Mouse (Mus musculus): ENCODE results near the gene Gm17606. TPM values are rescaled to one million over a fixed set of nuclear protein-coding genes. Genes with fewer than 3 reads are reported as not detected.
A peak's percentile ranks its signal among the peaks of the same experiment; 100 is the strongest.

Gene Gm17606
- polyA plus RNA-seq, 1 experiment from 2014 or later = not detected

DNA sequence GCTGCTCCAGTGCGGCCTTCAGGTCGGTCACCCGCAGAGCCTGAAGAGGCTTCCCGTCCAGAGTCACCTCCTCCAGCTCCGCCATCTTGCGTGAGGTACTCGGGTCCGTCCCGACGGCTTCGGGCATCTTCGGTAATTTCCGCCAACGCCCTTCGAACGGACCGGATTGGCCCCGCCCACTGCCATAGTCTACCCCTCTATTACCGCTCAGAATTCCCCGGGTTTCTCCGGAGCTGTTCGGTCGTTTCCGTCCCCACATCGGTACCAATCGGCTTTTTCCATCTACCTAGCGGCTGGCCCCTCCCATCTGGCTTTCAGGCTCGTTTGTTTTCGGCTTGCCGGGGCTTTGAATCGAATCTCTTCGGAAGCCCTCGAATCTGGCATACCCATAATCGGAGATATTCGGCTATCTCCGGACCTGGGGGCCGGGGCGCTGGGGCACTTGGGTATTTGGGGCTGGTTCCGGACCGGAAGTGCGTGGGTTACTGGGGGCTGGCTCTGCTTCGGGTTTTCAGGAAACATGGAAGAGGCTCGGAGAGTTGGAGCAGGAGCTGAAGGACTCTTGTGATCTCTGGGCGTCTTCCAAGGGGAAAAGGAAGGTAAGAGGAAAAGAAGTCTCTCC lies 45.9 kb downstream of the Gm17606 start, which contains the start of gene Acin1:
Gene Acin1 (minus strand): TSS at position 410 of the 622 bp plus-strand sequence.
- H3K36me3 ChIP-seq (ENCODE audit: control insufficient read depth, insufficient read depth, low read length) = peaks cover 6% of the 10 kb centered on the region; the same call in 1 of the 2 replicates
- peaks cover 21% of the 10 kb centered on the region for H3K4me1 ChIP-seq (ENCODE audit: control insufficient read depth, insufficient read depth, low read length)
- peak within 1 kb of the TSS; percentile 94 for H3K9ac ChIP-seq (ENCODE audit: low read depth, low read length)
- peak within 1 kb of the TSS; percentile 81 for H3K4me2 ChIP-seq (ENCODE audit: low read length)
- WGBS = under 1% methylated on average over 44 of the region's 44 CpGs
- H3K27ac ChIP-seq (ENCODE audit: low read length) = peak within 1 kb of the TSS; percentile 98
- H3K4me3 ChIP-seq (ENCODE audit: low read depth, low read length) = peak within 1 kb of the TSS; percentile 85
- H3K27me3 ChIP-seq (ENCODE audit: control insufficient read depth, insufficient read depth, low read depth, low read length) = no peaks in the 10 kb centered on the region
- ATAC-seq = peak; percentile 98
- no peaks in the 10 kb centered on the region for H3K9me3 ChIP-seq (replicated peaks; ENCODE audit: control insufficient read depth, low read length, poor library complexity, severe bottlenecking)

- Histone ChIP-seq H3K9ac (ENCODE audit: low read depth, low read length) (peak overlapping the region; percentile 60), H3K4me3 (ENCODE audit: low read depth, low read length) (peak overlapping the region; percentile 85), H3K27me3 (ENCODE audit: control insufficient read depth, insufficient read depth, low read depth, low read length) (no peaks in the 10 kb centered on the region), H3K27ac (ENCODE audit: low read length) (peak overlapping the region; percentile 59), H3K4me2 (ENCODE audit: low read length) (peak overlapping the region; percentile 81), H3K9me3 (replicated peaks; ENCODE audit: control insufficient read depth, low read length, poor library complexity, severe bottlenecking) (no peaks in the 10 kb centered on the region), H3K4me1 (ENCODE audit: control insufficient read depth, insufficient read depth, low read length) (peaks cover 21% of the 10 kb centered on the region), H3K36me3 (ENCODE audit: control insufficient read depth, insufficient read depth, low read length) (peaks cover 6% of the 10 kb centered on the region; the same call in 1 of the 2 replicates)
- 7% methylated on average over 8 of the region's 8 CpGs for WGBS
- ATAC-seq = no peak
Measured at GRCm38 (mm10) chr14:54687251-54687650, 46.5 kb downstream of the Gm17606 start.

- Histone ChIP-seq H3K4me3 (ENCODE audit: low read depth, low read length) (no peak overlapping the region), H3K4me1 (ENCODE audit: control insufficient read depth, insufficient read depth, low read length) (no peaks in the 10 kb centered on the region), H3K4me2 (ENCODE audit: low read length) (no peak overlapping the region), H3K27ac (ENCODE audit: low read length) (no peak overlapping the region), H3K9me3 (replicated peaks; ENCODE audit: control insufficient read depth, low read length, poor library complexity, severe bottlenecking) (no peaks in the 10 kb centered on the region), H3K27me3 (ENCODE audit: control insufficient read depth, insufficient read depth, low read depth, low read length) (no peaks in the 10 kb centered on the region), H3K36me3 (ENCODE audit: control insufficient read depth, insufficient read depth, low read length) (peaks cover 12% of the 10 kb centered on the region; the same call in 1 of the 2 replicates), H3K9ac (ENCODE audit: low read depth, low read length) (no peak overlapping the region)
- WGBS = 80% methylated on average over 6 of the region's 6 CpGs
- no peak for ATAC-seq
Measured at GRCm38 (mm10) chr14:54695042-54695441, 54.3 kb downstream of the Gm17606 start.

DNA sequence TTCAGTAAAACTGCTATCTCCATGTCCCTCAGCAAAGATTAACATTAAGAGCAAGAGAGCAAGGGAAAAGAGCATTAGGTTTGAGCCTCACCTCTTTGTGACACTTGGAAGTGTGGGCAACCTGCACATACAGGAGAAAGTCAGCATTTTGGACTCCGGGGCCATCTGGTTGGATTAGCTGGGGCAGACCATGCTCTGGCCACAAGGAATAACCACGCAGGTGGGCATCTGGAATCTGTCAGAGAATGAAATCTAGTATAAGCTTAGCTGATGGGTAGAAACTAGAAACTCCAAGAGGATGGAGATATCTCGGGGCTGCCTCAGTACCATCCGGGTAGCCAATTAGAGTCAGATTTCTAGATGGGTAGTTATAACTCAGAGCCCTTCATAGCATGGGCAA lies 56.0 kb downstream of the Gm17606 start:
- Histone ChIP-seq H3K9ac (ENCODE audit: low read depth, low read length) (no peak overlapping the region), H3K36me3 (ENCODE audit: control insufficient read depth, insufficient read depth, low read length) (peaks cover 6% of the 10 kb centered on the region; the same call in 1 of the 2 replicates), H3K27ac (ENCODE audit: low read length) (no peak overlapping the region), H3K27me3 (ENCODE audit: control insufficient read depth, insufficient read depth, low read depth, low read length) (no peaks in the 10 kb centered on the region), H3K4me1 (ENCODE audit: control insufficient read depth, insufficient read depth, low read length) (no peaks in the 10 kb centered on the region), H3K9me3 (replicated peaks; ENCODE audit: control insufficient read depth, low read length, poor library complexity, severe bottlenecking) (no peaks in the 10 kb centered on the region), H3K4me3 (ENCODE audit: low read depth, low read length) (no peak overlapping the region), H3K4me2 (ENCODE audit: low read length) (no peak overlapping the region)
- ATAC-seq = no peak
- 86% methylated on average over 4 of the region's 4 CpGs for WGBS

MicroRNA genes within 50 kb of the gene (microRNA counts, 519-probe panel; counts per million panel counts)
- 386 counts per million, percentile 18 among the panel's probes with 10 or more counts for microRNA mmu-miR-686

Small RNA genes lying within 50 kb of the gene (microRNA-seq; reads per million reads assigned to microRNA genes)
- gene Mir686 = not detected
- 0.86 reads per million for gene Mir6948

Other genes starting within 250 kb of the Gm17606 start
- gene Slc7a7, start 223.2 kb upstream of the Gm17606 start, polyA plus RNA-seq (2015; fragmentation: Nextera tagmentation; extraction: Ambion mirVana) = 4.3 and 4.9 TPM in 2 replicates
- gene Mrpl52, start 214.0 kb upstream of the Gm17606 start, polyA plus RNA-seq (2015; fragmentation: Nextera tagmentation; extraction: Ambion mirVana) = 247 and 252 TPM in 2 replicates
- 43.5 and 43.9 TPM in 2 replicates for gene Mmp14, start 209.3 kb upstream of the Gm17606 start, polyA plus RNA-seq (2015; fragmentation: Nextera tagmentation; extraction: Ambion mirVana)
- 26.9 and 28.2 TPM in 2 replicates for gene Lrp10, start 176.8 kb upstream of the Gm17606 start, polyA plus RNA-seq (2015; fragmentation: Nextera tagmentation; extraction: Ambion mirVana)
- gene Rem2, start 164.9 kb upstream of the Gm17606 start, polyA plus RNA-seq (2015; fragmentation: Nextera tagmentation; extraction: Ambion mirVana) = 46.0 and 48.9 TPM in 2 replicates
- gene Prmt5, start 123.4 kb upstream of the Gm17606 start, polyA plus RNA-seq (2015; fragmentation: Nextera tagmentation; extraction: Ambion mirVana) = 105 and 106 TPM in 2 replicates
- gene Haus4, start 86.3 kb upstream of the Gm17606 start, polyA plus RNA-seq (2015; fragmentation: Nextera tagmentation; extraction: Ambion mirVana) = 12.9 and 13.1 TPM in 2 replicates
- gene Ajuba, start 63.4 kb upstream of the Gm17606 start, polyA plus RNA-seq (2015; fragmentation: Nextera tagmentation; extraction: Ambion mirVana) = 4.6 and 5.5 TPM in 2 replicates
- 5.2 and 5.6 TPM in 2 replicates for gene 4931414P19Rik, start 35.0 kb upstream of the Gm17606 start, polyA plus RNA-seq (2015; fragmentation: Nextera tagmentation; extraction: Ambion mirVana)
- 412 and 432 TPM in 2 replicates for gene Psmb5, start 22.9 kb upstream of the Gm17606 start, polyA plus RNA-seq (2015; fragmentation: Nextera tagmentation; extraction: Ambion mirVana)
- 0.06 TPM in 1 of 2 replicates, not detected in the other for gene Psmb11, start 19.5 kb upstream of the Gm17606 start, polyA plus RNA-seq (2015; fragmentation: Nextera tagmentation; extraction: Ambion mirVana)
- 9.6 and 11.2 TPM in 2 replicates for gene Cdh24, start 412 bp downstream of the Gm17606 start, polyA plus RNA-seq (2015; fragmentation: Nextera tagmentation; extraction: Ambion mirVana)
- gene 1700123O20Rik, start 45.3 kb downstream of the Gm17606 start, polyA plus RNA-seq (2015; fragmentation: Nextera tagmentation; extraction: Ambion mirVana) = 58.9 and 63.9 TPM in 2 replicates
- gene Acin1, start 46.0 kb downstream of the Gm17606 start, polyA plus RNA-seq (2015; fragmentation: Nextera tagmentation; extraction: Ambion mirVana) = 108 and 123 TPM in 2 replicates
- gene Gm29776, start 57.9 kb downstream of the Gm17606 start, polyA plus RNA-seq (2015; fragmentation: Nextera tagmentation; extraction: Ambion mirVana) = 0.15 and 0.29 TPM in 2 replicates
- gene Cebpe, start 71.2 kb downstream of the Gm17606 start, polyA plus RNA-seq (2015; fragmentation: Nextera tagmentation; extraction: Ambion mirVana) = not detected in 2 replicates
- gene Slc7a8, start 141.0 kb downstream of the Gm17606 start, polyA plus RNA-seq (2015; fragmentation: Nextera tagmentation; extraction: Ambion mirVana) = 8.8 and 12.0 TPM in 2 replicates
- not detected in 2 replicates for gene Rnf212b, start 173.2 kb downstream of the Gm17606 start, polyA plus RNA-seq (2015; fragmentation: Nextera tagmentation; extraction: Ambion mirVana)
- 13.2 and 14.5 TPM in 2 replicates for gene Homez, start 230.0 kb downstream of the Gm17606 start, polyA plus RNA-seq (2015; fragmentation: Nextera tagmentation; extraction: Ambion mirVana)
- gene Ppp1r3e, start 236.6 kb downstream of the Gm17606 start, polyA plus RNA-seq (2015; fragmentation: Nextera tagmentation; extraction: Ambion mirVana) = 2.3 and 3.4 TPM in 2 replicates
- 3.9 and 4.1 TPM in 2 replicates for gene Bcl2l2, start 242.4 kb downstream of the Gm17606 start, polyA plus RNA-seq (2015; fragmentation: Nextera tagmentation; extraction: Ambion mirVana)
- not detected in 2 replicates for gene Gm20521, start 242.5 kb downstream of the Gm17606 start, polyA plus RNA-seq (2015; fragmentation: Nextera tagmentation; extraction: Ambion mirVana)